Mouse (Mus musculus) liver, postnatal 0 days (tissue): ENCODE measurements around the gene BC100530. TPM values are rescaled to one million over a fixed set of nuclear protein-coding genes. Genes with fewer than 3 reads are reported as not detected.
"Not testable (repeated sequence)": the region's sequence is repeated elsewhere in the genome, so short reads cannot be mapped to it uniquely, and the experiment has no call there.

ENCODE experiments used
- ATAC-seq: fragments of 200-750 bp; cut with Nextera tagmentation; 2 replicates; pipeline ENCODE4 v1.8.0; 2017; ENCODE audit warnings: mild to moderate bottlenecking, moderate library complexity
- DNase-seq: peaks from one replicate; pipeline ENCODE4 v3.0.0-alpha.2; 2016
- H3K27ac ChIP-seq: fragments of 300-500 bp; sonication (generic); 2 replicates; pipeline ENCODE4 v1.5.1; 2014; ENCODE audit warnings: antibody characterized with exemption, moderate library complexity, mild to moderate bottlenecking, low read depth
- H3K27me3 ChIP-seq: fragments of 300-500 bp; sonication (generic); 2 replicates; pipeline ENCODE4 v1.6.1; 2014; ENCODE audit warnings: low read length, control low read depth, mixed read lengths; ENCODE audit not compliant: insufficient read depth
- H3K36me3 ChIP-seq: fragments of 300-500 bp; sonication (generic); replicated peaks from 2 replicates; pipeline ENCODE4 v1.6.1; 2014; ENCODE audit warnings: mild to moderate bottlenecking, control low read depth, low read length, moderate library complexity, mixed read lengths; ENCODE audit not compliant: insufficient read depth
- H3K4me1 ChIP-seq: fragments of 300-500 bp; sonication (generic); 2 replicates; pipeline ENCODE4 v1.6.1; 2014; ENCODE audit warnings: antibody characterized with exemption, mild to moderate bottlenecking, control low read depth; ENCODE audit not compliant: insufficient read depth
- H3K4me2 ChIP-seq: fragments of 300-500 bp; sonication (generic); 2 replicates; pipeline ENCODE4 v1.6.1; 2014; ENCODE audit warnings: low read depth, mild to moderate bottlenecking, low read length, moderate library complexity, mixed read lengths
- H3K4me3 ChIP-seq: fragments of 300-500 bp; sonication (generic); 2 replicates; pipeline ENCODE4 v1.5.1; 2014; ENCODE audit warnings: low read depth, low read length
- H3K9ac ChIP-seq: fragments of 300-500 bp; sonication (generic); replicated peaks from 2 replicates; pipeline ENCODE4 v1.6.1; 2014; ENCODE audit warnings: mild to moderate bottlenecking, moderate library complexity
- H3K9me3 ChIP-seq: fragments of 300-500 bp; sonication (generic); 2 replicates; pipeline ENCODE4 v1.6.1; 2016; ENCODE audit warnings: mild to moderate bottlenecking, control low read depth, low read length, mixed read lengths
- CTCF ChIP-seq: sonication (generic); IDR thresholded peaks from 2 replicates; pipeline ENCODE4 v1.5.1; 2016; ENCODE audit warnings: antibody characterized with exemption, low read depth
- EP300 ChIP-seq: IDR thresholded peaks from 2 replicates; pipeline ENCODE4 v1.6.1; 2016; ENCODE audit warnings: antibody characterized with exemption, low read depth, mild to moderate bottlenecking
- WGBS: fragments of 180-500 bp; shearing (Covaris S2); extraction: QIAGEN DNeasy Blood & Tissue Kit; methylation state at CpG from one replicate; pipeline ENCODE4 v1.1.7; 2014; ENCODE audit not compliant: insufficient replicate concordance; 5-methylcytosine and 5-hydroxymethylcytosine counted together
- polyA plus RNA-seq: library from polyadenylated mRNA; unstranded; fragments of >200 nt; fragmentation: Nextera tagmentation; extraction: Ambion mirVana; gene quantifications from 2 replicates; pipeline ENCODE4 v1.2.1, GENCODE M21; 2015

The BC100530 gene
- 1,035 and 1,094 TPM in 2 replicates for polyA plus RNA-seq

DNA sequence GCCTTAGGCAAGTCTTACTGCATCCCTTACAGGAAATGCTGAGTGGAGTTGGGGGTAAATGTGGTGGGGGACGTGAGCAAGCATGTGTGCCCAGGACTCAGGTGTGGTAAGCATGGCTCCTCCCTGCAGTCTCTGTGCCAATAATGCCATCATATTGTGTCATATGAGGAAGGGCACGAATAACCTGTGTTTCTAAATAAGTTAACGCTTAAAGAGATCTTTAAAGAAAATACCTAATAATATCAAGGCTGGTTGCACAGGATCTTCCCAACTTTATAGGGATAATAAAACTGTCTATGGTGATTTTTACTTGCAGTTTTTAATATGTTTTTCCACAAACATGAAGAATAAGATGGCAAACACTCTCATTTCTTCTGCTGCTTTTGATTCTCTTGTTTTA, at the start of gene BC100530:
Gene BC100530, minus strand, starts transcription at position 101 of the 400 bp plus-strand sequence.
- not testable (repeated sequence) for H3K36me3 ChIP-seq, H3K9ac ChIP-seq, H3K4me2 ChIP-seq, H3K4me1 ChIP-seq, H3K9me3 ChIP-seq, H3K27me3 ChIP-seq
- DNase-seq = peak; percentile 19
- H3K4me3 ChIP-seq = peak within 1 kb of the TSS; percentile 19; the same call in 1 of the 2 replicates
- peak; percentile 47 for ATAC-seq
- peak within 1 kb of the TSS; percentile 72 for H3K27ac ChIP-seq
- WGBS = 68% methylated on average over 3 of the region's 3 CpGs

DNA sequence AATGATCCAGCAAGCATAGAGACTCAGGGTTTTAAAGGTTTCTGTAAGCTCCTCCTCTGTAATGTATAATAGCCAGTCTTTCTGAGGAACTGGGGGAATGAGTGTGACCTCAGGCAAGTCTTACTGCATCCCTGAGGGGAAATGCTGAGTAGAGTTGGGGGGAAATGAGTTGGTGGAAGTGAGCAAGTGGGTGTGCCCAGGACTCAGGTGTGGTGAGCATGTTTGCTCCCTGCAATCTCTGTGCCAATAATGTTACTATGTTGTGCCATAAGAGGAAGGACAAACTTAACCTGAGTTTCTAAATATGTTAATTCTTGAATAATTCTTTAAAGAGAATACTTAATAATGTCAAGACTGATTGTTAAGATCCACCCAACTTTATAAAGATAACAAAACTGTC, 40.8 kb upstream of the BC100530 start, which contains the start of gene Stfa2:
Gene Stfa2, minus strand, starts transcription at position 101 of the 400 bp plus-strand sequence.
- ATAC-seq = peak; percentile 45; the same call in 1 of the 2 replicates
- peak within 1 kb of the TSS; percentile 55 for H3K27ac ChIP-seq
- no peak within 1 kb of the TSS for H3K4me2 ChIP-seq
- peak; percentile 18 for DNase-seq
- H3K4me3 ChIP-seq = peak within 1 kb of the TSS; percentile 19; the same call in 1 of the 2 replicates
- H3K4me1 ChIP-seq = no peaks in the 10 kb centered on the region
- TF ChIP-seq EP300 = peak; percentile 51
- TF ChIP-seq CTCF = no peak
- no peaks in the 10 kb centered on the region for H3K36me3 ChIP-seq
- no peak within 1 kb of the TSS for H3K9ac ChIP-seq
- H3K27me3 ChIP-seq = no peaks in the 10 kb centered on the region
- no peaks in the 10 kb centered on the region for H3K9me3 ChIP-seq

GRCm38 (mm10) chr16:36389060-36389459, 21.5 kb upstream of the BC100530 start:
- no peak for DNase-seq
- Histone ChIP-seq H3K27me3 (no peaks in the 10 kb centered on the region), H3K9me3 (no peaks in the 10 kb centered on the region), H3K9ac (no peak overlapping the region), H3K4me3 (no peak overlapping the region), H3K27ac (no peak overlapping the region), H3K4me2 (no peak overlapping the region), H3K36me3 (no peaks in the 10 kb centered on the region), H3K4me1 (no peaks in the 10 kb centered on the region)
- ATAC-seq = no peak
- no peak for TF ChIP-seq EP300
- WGBS = 33% methylated on average over 4 of the region's 4 CpGs

GRCm38 (mm10) chr16:36337171-36337570, 30.4 kb downstream of the BC100530 start:
- TF ChIP-seq EP300 (no peak), CTCF (no peak)
- no peaks in the 10 kb centered on the region for H3K4me1 ChIP-seq
- ATAC-seq (no peak), DNase-seq (no peak)
- H3K27me3 ChIP-seq = no peaks in the 10 kb centered on the region
- no peak overlapping the region for H3K4me3 ChIP-seq
- H3K9ac ChIP-seq = no peak overlapping the region
- no peak overlapping the region for H3K4me2 ChIP-seq
- no peaks in the 10 kb centered on the region for H3K36me3 ChIP-seq
- WGBS = 62% methylated on average over 2 of the region's 2 CpGs
- no peak overlapping the region for H3K27ac ChIP-seq
- H3K9me3 ChIP-seq = no peaks in the 10 kb centered on the region

DNA sequence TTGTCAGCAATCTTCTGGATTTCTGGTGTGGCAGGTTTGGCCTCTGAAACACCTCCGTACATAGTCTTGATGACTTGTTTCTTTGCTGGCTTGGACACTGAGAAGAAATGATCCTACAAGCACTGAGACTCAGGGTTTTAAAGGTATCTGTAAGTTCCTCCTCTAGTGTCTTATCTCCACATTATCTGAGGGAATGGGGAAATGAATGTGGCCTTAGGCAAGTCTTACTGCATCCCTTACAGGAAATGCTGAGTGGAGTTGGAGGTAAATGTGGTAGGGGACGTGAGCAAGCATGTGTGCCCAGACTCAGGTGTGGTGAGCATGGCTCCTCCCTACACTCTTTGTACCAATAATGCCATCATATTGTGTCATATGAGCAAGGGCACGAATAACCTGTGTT, 33.3 kb downstream of the BC100530 start, which contains the start of gene BC117090:
Gene BC117090, minus strand, starts transcription at position 101 of the 400 bp plus-strand sequence.
- peak within 1 kb of the TSS; percentile 57; the same call in 1 of the 2 replicates for H3K27ac ChIP-seq
- no peak for TF ChIP-seq CTCF
- no peak for TF ChIP-seq EP300
- H3K4me1 ChIP-seq = no peaks in the 10 kb centered on the region
- H3K4me2 ChIP-seq = no peak within 1 kb of the TSS
- ATAC-seq = no peak
- DNase-seq = no peak
- H3K9me3 ChIP-seq = no peaks in the 10 kb centered on the region
- H3K27me3 ChIP-seq = no peaks in the 10 kb centered on the region
- no peak within 1 kb of the TSS for H3K4me3 ChIP-seq
- no peaks in the 10 kb centered on the region for H3K36me3 ChIP-seq
- H3K9ac ChIP-seq = no peak within 1 kb of the TSS
- 51% methylated on average over 3 of the region's 3 CpGs for WGBS

- H3K36me3 ChIP-seq = no peaks in the 10 kb centered on the region
- ATAC-seq (no peak), DNase-seq (no peak)
- no peak overlapping the region for H3K4me3 ChIP-seq
- no peaks in the 10 kb centered on the region; the same call in 1 of the 2 replicates for H3K9me3 ChIP-seq
- TF ChIP-seq CTCF = no peak
- no peaks in the 10 kb centered on the region for H3K27me3 ChIP-seq
- H3K9ac ChIP-seq = no peak overlapping the region
- H3K27ac ChIP-seq = no peak overlapping the region
- no peaks in the 10 kb centered on the region for H3K4me1 ChIP-seq
- H3K4me2 ChIP-seq = no peak overlapping the region
Measured at GRCm38 (mm10) chr16:36319286-36319685, 48.3 kb downstream of the BC100530 start.

DNA sequence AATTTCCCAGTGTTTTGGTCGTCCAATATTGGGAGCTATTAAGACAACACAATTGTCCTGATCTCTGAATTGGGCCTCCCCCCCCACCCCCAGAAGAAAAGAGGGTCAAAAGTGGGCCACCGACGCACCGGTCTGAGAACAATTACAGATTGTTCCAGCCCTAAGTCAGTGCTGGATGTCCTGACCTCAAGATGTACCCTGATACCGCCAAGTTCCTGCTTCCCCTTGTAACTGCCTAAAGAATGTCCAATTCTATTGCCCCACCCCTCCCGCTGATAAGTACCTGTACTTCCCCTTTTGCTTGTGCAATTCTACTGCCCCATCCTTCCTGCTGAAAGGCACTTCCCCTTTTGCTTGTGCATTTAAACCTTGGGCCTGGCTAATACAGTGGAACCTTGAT, 51.4 kb downstream of the BC100530 start:
- H3K27me3 ChIP-seq, H3K4me1 ChIP-seq, H3K4me3 ChIP-seq, H3K9me3 ChIP-seq, H3K27ac ChIP-seq, DNase-seq, H3K9ac ChIP-seq, H3K4me2 ChIP-seq, H3K36me3 ChIP-seq, ATAC-seq: not testable (repeated sequence)
- WGBS = 77% methylated on average over 6 of the region's 6 CpGs

Other genes starting within 250 kb of the BC100530 start
- gene Csta1, start 236.5 kb downstream of the BC100530 start, polyA plus RNA-seq = not detected in 2 replicates
- gene Stfa2l1, start 210.9 kb downstream of the BC100530 start, polyA plus RNA-seq = 245 and 249 TPM in 2 replicates
- gene Gm5483, start 183.5 kb downstream of the BC100530 start, polyA plus RNA-seq = 589 and 613 TPM in 2 replicates
- 9.4 and 11.8 TPM in 2 replicates for gene Gm5416, start 157.3 kb downstream of the BC100530 start, polyA plus RNA-seq
- gene 2010005H15Rik, start 146.3 kb downstream of the BC100530 start, polyA plus RNA-seq = 103 and 110 TPM in 2 replicates
- 1,279 and 1,387 TPM in 2 replicates for gene Stfa1, start 90.8 kb downstream of the BC100530 start, polyA plus RNA-seq
- gene BC117090, start 33.4 kb downstream of the BC100530 start, polyA plus RNA-seq = 4.2 and 4.3 TPM in 2 replicates
- 154 and 162 TPM in 2 replicates for gene Stfa2, start 40.7 kb upstream of the BC100530 start, polyA plus RNA-seq
- gene Stfa3, start 87.6 kb upstream of the BC100530 start, polyA plus RNA-seq = 213 and 228 TPM in 2 replicates
- 0.04 TPM in 1 of 2 replicates, not detected in the other for gene Casr, start 194.4 kb upstream of the BC100530 start, polyA plus RNA-seq